Mouse (Mus musculus) heart, postnatal 0 days (tissue): ENCODE results near the gene Utf1.

Experiments
- CTCF ChIP-seq: IDR thresholded peaks from 2 replicates; pipeline ENCODE4 v1.5.1; 2016; ENCODE audit warnings: antibody characterized with exemption, control low read depth, low read depth
- EP300 ChIP-seq: IDR thresholded peaks from 2 replicates; pipeline ENCODE4 v1.6.1; 2016; ENCODE audit warnings: antibody characterized with exemption, low read depth

GRCm38 (mm10) chr7:139994676-139995075 lies 51.1 kb downstream of the Utf1 start:
- TF ChIP-seq CTCF (peak; percentile 76), EP300 (no peak)
